Mouse (Mus musculus) midbrain, embryonic 13.5 days (tissue): ENCODE data around the gene Slc39a12. TPM values are rescaled to one million over a fixed set of nuclear protein-coding genes. Genes with fewer than 3 reads are reported as not detected.

ENCODE experiments used
- ATAC-seq: fragments of 200-750 bp; cut with Nextera tagmentation; 2 replicates; pipeline ENCODE4 v1.8.0; 2017; ENCODE audit warnings: mild to moderate bottlenecking, moderate TSS enrichment, moderate library complexity
- H3K27ac ChIP-seq: fragments of 300-500 bp; sonication (generic); 2 replicates; pipeline ENCODE4 v1.5.1; 2015; ENCODE audit warnings: inconsistent platforms, mild to moderate bottlenecking, moderate library complexity
- H3K27me3 ChIP-seq: fragments of 300-500 bp; sonication (generic); 2 replicates; pipeline ENCODE4 v1.6.1; 2015; ENCODE audit warnings: mild to moderate bottlenecking, inconsistent platforms
- H3K36me3 ChIP-seq: fragments of 300-500 bp; sonication (generic); 2 replicates; pipeline ENCODE4 v1.6.1; 2015; ENCODE audit warnings: mild to moderate bottlenecking, inconsistent platforms
- H3K4me1 ChIP-seq: fragments of 300-500 bp; sonication (generic); replicated peaks from 2 replicates; pipeline ENCODE4 v1.6.1; 2015; ENCODE audit warnings: inconsistent platforms
- H3K4me2 ChIP-seq: fragments of 300-500 bp; sonication (generic); replicated peaks from 2 replicates; pipeline ENCODE4 v1.6.1; 2015; ENCODE audit warnings: moderate library complexity, mild to moderate bottlenecking, inconsistent platforms
- H3K4me3 ChIP-seq: fragments of 300-500 bp; sonication (generic); replicated peaks from 2 replicates; pipeline ENCODE4 v1.5.1; 2015; ENCODE audit warnings: mild to moderate bottlenecking, inconsistent platforms
- H3K9ac ChIP-seq: fragments of 300-500 bp; sonication (generic); replicated peaks from 2 replicates; pipeline ENCODE4 v1.6.1; 2015; ENCODE audit warnings: mild to moderate bottlenecking, inconsistent platforms
- H3K9me3 ChIP-seq: fragments of 300-500 bp; sonication (generic); 2 replicates; pipeline ENCODE4 v1.6.1; 2016; ENCODE audit warnings: mild to moderate bottlenecking, inconsistent platforms
- WGBS: fragments of 180-500 bp; shearing (Covaris S2); methylation state at CpG from one replicate; pipeline ENCODE4 v1.1.7; 2015; 5-methylcytosine and 5-hydroxymethylcytosine counted together
- polyA plus RNA-seq: library from polyadenylated mRNA; unstranded; fragments of >200 nt; fragmentation: Nextera tagmentation; extraction: Ambion mirVana; gene quantifications from 2 replicates; pipeline ENCODE4 v1.2.1, GENCODE M21; 2015

Gene Slc39a12
- polyA plus RNA-seq = 1.4 and 2.4 TPM in 2 replicates

- H3K27ac ChIP-seq = no peak within 1 kb of the TSS
- H3K27me3 ChIP-seq = no peaks in the 10 kb centered on the region
- 31% methylated on average over 5 of the region's 5 CpGs for WGBS
- peaks cover 10% of the 10 kb centered on the region for H3K4me1 ChIP-seq
- no peak within 1 kb of the TSS for H3K4me3 ChIP-seq
- no peaks in the 10 kb centered on the region for H3K36me3 ChIP-seq
- H3K9ac ChIP-seq = no peak within 1 kb of the TSS
- ATAC-seq = no peak
- H3K4me2 ChIP-seq = no peak within 1 kb of the TSS
- 0 out of 2 replicates have a peak, but pooled peaks cover 3% of the 10 kb centered on the region for H3K9me3 ChIP-seq
These were observed at the start of gene Slc39a12 for GRCm38 (mm10) chr2:14388162-14388561. Gene Slc39a12, plus strand, starts transcription at chr2:14388316.

DNA sequence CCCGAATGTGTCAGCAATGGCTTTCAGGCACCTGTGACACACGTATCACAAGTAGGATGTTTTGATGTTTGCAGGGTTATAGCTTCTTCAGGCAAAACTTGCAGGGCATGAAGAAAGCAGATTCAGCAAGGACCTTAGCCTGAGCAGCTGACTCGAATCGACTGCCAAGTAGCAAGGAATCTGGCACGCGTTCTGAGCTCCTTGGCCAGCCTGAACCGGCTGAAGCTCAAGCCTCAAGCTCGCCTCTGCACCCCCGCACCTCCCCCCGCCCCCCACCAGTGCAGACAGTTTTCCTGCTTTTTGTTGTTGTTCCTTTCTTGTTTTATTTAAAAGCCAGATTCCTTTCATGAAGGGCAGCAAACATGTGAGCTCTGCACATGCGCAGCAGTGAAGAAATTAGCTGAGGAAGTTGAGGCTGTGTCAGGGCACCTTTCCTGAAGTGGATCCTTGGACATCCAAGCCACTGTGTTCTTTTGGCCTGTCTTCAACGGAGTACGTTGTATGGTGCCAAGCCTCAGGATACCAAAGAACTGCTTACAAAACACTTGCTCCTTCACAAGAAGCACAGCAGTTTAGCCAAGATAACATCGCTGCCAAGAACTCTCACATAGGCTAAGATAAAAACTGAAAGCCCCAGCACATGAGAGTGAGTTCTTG is 46.3 kb upstream of the Slc39a12 start:
- H3K27ac ChIP-seq = no peak overlapping the region

GRCm38 (mm10) chr2:14342309-14342839 is 45.7 kb upstream of the Slc39a12 start:
- ATAC-seq = no peak
- H3K4me3 ChIP-seq = no peak overlapping the region
- H3K4me1 ChIP-seq = no peaks in the 10 kb centered on the region
- H3K36me3 ChIP-seq = no peaks in the 10 kb centered on the region
- H3K9me3 ChIP-seq = no peaks in the 10 kb centered on the region
- H3K9ac ChIP-seq = no peak overlapping the region
- H3K27me3 ChIP-seq = no peaks in the 10 kb centered on the region
- WGBS = 91% methylated on average over 8 of the region's 8 CpGs
- no peak overlapping the region for H3K27ac ChIP-seq
- no peak overlapping the region for H3K4me2 ChIP-seq

More for the DNA sequence above, 46.3 kb upstream of the Slc39a12 start:
- H3K4me1 ChIP-seq = no peaks in the 10 kb centered on the region
- no peak overlapping the region for H3K9ac ChIP-seq
- WGBS = 85% methylated on average over 14 of the region's 14 CpGs
- no peaks in the 10 kb centered on the region for H3K9me3 ChIP-seq
- ATAC-seq = peak; percentile 63; the same call in 1 of the 2 replicates
- no peak overlapping the region for H3K4me3 ChIP-seq
- no peak overlapping the region for H3K4me2 ChIP-seq
- H3K27me3 ChIP-seq = no peaks in the 10 kb centered on the region
- no peaks in the 10 kb centered on the region for H3K36me3 ChIP-seq

GRCm38 (mm10) chr2:14388856-14389255 is 740 bp downstream of the Slc39a12 start:
- no peak overlapping the region for H3K27ac ChIP-seq
- 0 out of 2 replicates have a peak, but pooled peaks cover 3% of the 10 kb centered on the region for H3K9me3 ChIP-seq
- H3K4me1 ChIP-seq = peaks cover 10% of the 10 kb centered on the region
- WGBS = 62% methylated on average over 1 of the region's 1 CpGs
- H3K36me3 ChIP-seq = no peaks in the 10 kb centered on the region
- H3K9ac ChIP-seq = no peak overlapping the region
- H3K4me3 ChIP-seq = no peak overlapping the region
- H3K27me3 ChIP-seq = no peaks in the 10 kb centered on the region
- no peak for ATAC-seq
- H3K4me2 ChIP-seq = no peak overlapping the region

GRCm38 (mm10) chr2:14390900-14391299 is 2.8 kb downstream of the Slc39a12 start:
- peaks cover 10% of the 10 kb centered on the region for H3K4me1 ChIP-seq
- H3K27ac ChIP-seq = no peak overlapping the region
- H3K4me2 ChIP-seq = no peak overlapping the region
- H3K27me3 ChIP-seq = no peaks in the 10 kb centered on the region
- no peak for ATAC-seq
- WGBS = 67% methylated on average over 1 of the region's 1 CpGs
- H3K36me3 ChIP-seq = no peaks in the 10 kb centered on the region
- H3K9ac ChIP-seq = no peak overlapping the region
- H3K9me3 ChIP-seq = 0 out of 2 replicates have a peak, but pooled peaks cover 3% of the 10 kb centered on the region
- H3K4me3 ChIP-seq = no peak overlapping the region

DNA sequence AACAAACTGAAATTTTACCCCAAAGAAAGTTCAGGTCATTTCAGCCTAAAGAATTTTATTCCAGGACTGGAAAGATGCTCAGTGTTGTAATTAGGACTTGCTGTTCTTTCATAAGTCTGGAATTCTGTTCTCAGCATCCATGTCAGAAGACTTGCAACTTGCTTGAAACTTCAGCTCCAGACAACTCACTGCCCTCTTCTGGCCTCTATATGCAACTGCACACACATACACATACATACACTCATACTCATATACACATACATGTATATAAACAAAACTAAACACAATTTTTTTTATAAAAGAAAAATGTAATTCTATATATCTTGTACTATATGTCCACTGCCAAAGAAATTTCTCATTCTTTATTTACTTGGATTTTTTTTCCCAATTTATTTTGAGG is 14.9 kb downstream of the Slc39a12 start:
- no peak overlapping the region for H3K9ac ChIP-seq

GRCm38 (mm10) chr2:14428987-14429386 is 40.9 kb downstream of the Slc39a12 start:
- Histone ChIP-seq H3K9ac (no peak overlapping the region), H3K27ac (no peak overlapping the region), H3K4me1 (no peaks in the 10 kb centered on the region), H3K36me3 (no peaks in the 10 kb centered on the region), H3K27me3 (no peaks in the 10 kb centered on the region), H3K4me2 (no peak overlapping the region), H3K4me3 (no peak overlapping the region), H3K9me3 (no peaks in the 10 kb centered on the region)
- 89% methylated on average over 2 of the region's 2 CpGs for WGBS
- ATAC-seq = no peak

More for the DNA sequence above, 14.9 kb downstream of the Slc39a12 start:
- H3K27me3 ChIP-seq = no peaks in the 10 kb centered on the region
- H3K9me3 ChIP-seq = no peaks in the 10 kb centered on the region
- no peak overlapping the region for H3K4me3 ChIP-seq
- H3K27ac ChIP-seq = no peak overlapping the region
- H3K4me2 ChIP-seq = no peak overlapping the region
- no peaks in the 10 kb centered on the region for H3K36me3 ChIP-seq
- ATAC-seq = no peak
- H3K4me1 ChIP-seq = no peaks in the 10 kb centered on the region

GRCm38 (mm10) chr2:14447322-14447721 is 59.2 kb downstream of the Slc39a12 start:
- H3K27me3 ChIP-seq = no peaks in the 10 kb centered on the region
- H3K4me2 ChIP-seq = no peak overlapping the region
- H3K9ac ChIP-seq = no peak overlapping the region
- H3K9me3 ChIP-seq = no peaks in the 10 kb centered on the region
- no peak overlapping the region for H3K27ac ChIP-seq
- no peaks in the 10 kb centered on the region for H3K36me3 ChIP-seq
- H3K4me3 ChIP-seq = no peak overlapping the region
- 0 out of 2 replicates have a peak, but pooled peaks cover 5% of the 10 kb centered on the region for H3K4me1 ChIP-seq
- ATAC-seq = no peak
- WGBS = 73% methylated on average over 1 of the region's 1 CpGs

- no peak overlapping the region for H3K4me2 ChIP-seq
- no peak overlapping the region for H3K27ac ChIP-seq
- H3K9ac ChIP-seq = no peak overlapping the region
- no peak overlapping the region for H3K4me3 ChIP-seq
- no peaks in the 10 kb centered on the region for H3K36me3 ChIP-seq
- no peak for ATAC-seq
- no peaks in the 10 kb centered on the region for H3K27me3 ChIP-seq
- no peaks in the 10 kb centered on the region for H3K9me3 ChIP-seq
- 0 out of 2 replicates have a peak, but pooled peaks cover 5% of the 10 kb centered on the region for H3K4me1 ChIP-seq
These were observed 62.8 kb downstream of the Slc39a12 start for GRCm38 (mm10) chr2:14450866-14451265.

DNA sequence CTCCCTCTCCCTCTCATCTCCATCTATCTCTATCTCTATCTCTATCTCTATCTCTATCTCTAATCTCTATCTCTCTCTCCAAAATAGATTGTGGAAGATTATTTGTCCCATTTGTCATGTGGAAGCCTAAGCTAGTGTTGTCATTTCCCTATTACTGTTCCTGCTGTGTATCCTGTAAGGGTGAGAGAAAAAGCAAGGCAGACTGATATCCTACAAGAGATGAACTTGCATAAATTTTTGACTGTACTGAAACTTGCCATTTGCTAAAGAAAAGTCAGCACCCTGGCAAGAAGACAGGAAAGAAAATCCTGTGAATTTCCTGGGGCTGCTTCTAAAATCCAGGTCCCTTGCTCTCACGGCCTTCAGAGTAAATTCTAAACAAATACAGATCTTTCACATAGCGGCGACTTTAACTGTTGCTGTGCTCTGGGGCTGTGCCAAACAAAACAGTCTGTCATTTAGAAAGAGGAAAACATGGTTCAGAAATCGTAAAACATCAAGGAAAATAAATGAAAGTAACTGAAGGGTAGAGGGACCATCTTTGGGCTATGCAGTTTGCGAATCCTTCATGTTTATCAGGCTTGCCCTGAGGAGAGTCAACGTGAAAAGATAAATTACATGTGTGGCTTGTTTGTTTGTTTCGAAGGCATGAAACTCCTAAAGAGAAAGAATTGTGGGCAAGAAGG is 67.0 kb downstream of the Slc39a12 start:
- no peaks in the 10 kb centered on the region for H3K27me3 ChIP-seq
- H3K4me1 ChIP-seq = no peaks in the 10 kb centered on the region
- no peak for ATAC-seq
- no peak overlapping the region for H3K4me3 ChIP-seq
- no peak overlapping the region for H3K27ac ChIP-seq
- no peaks in the 10 kb centered on the region for H3K36me3 ChIP-seq
- 87% methylated on average over 7 of the region's 7 CpGs for WGBS
- no peak overlapping the region for H3K4me2 ChIP-seq
- H3K9me3 ChIP-seq = no peaks in the 10 kb centered on the region
- H3K9ac ChIP-seq = no peak overlapping the region

- WGBS = 77% methylated on average over 1 of the region's 1 CpGs
- Histone ChIP-seq H3K27me3 (no peaks in the 10 kb centered on the region), H3K4me2 (no peak overlapping the region), H3K4me1 (no peaks in the 10 kb centered on the region), H3K9ac (no peak overlapping the region), H3K27ac (no peak overlapping the region), H3K4me3 (no peak overlapping the region), H3K36me3 (no peaks in the 10 kb centered on the region), H3K9me3 (no peaks in the 10 kb centered on the region)
- ATAC-seq = no peak
These were observed 76.3 kb downstream of the Slc39a12 start for GRCm38 (mm10) chr2:14464438-14464837.

DNA sequence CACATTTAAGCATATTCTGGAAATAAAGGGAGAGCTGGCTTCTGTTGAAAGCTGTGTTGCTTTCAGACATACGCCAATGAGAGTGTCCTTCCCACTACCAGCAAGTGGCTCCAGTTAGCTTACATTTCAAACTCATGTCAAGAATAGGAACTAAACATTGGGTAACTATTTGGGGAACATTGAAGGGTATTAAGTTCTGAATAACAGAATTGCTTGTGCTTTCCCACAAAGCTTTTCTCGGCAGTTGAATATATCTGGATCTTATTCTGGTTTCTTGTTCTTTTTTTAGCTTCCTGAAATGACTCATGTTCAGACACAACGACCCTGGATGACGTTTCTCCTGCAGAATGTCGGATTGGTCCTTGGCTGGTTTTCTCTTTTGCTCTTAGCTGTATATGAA is 106.0 kb downstream of the Slc39a12 start:
- Histone ChIP-seq H3K27me3 (no peaks in the 10 kb centered on the region), H3K9ac (no peak overlapping the region), H3K4me2 (no peak overlapping the region), H3K27ac (no peak overlapping the region), H3K4me1 (no peaks in the 10 kb centered on the region), H3K36me3 (no peaks in the 10 kb centered on the region), H3K9me3 (no peaks in the 10 kb centered on the region), H3K4me3 (no peak overlapping the region)
- ATAC-seq = no peak
- WGBS = 92% methylated on average over 5 of the region's 5 CpGs
